Mouse (Mus musculus) megakaryocyte-erythroid progenitor cell, adult 5-6 weeks (primary cell): ENCODE measurements around the gene Olfr1438-ps1. TPM values are rescaled to one million over a fixed set of nuclear protein-coding genes. Genes with fewer than 3 reads are reported as not detected.
"Not testable (repeated sequence)": the region's sequence is repeated elsewhere in the genome, so short reads cannot be mapped to it uniquely, and the experiment has no call there.

Source experiments
- ATAC-seq: replicated peaks from 2 replicates; pipeline ENCODE4 v1.8.0; 2016; ENCODE audit warnings: mild to moderate bottlenecking, inconsistent platforms; ENCODE audit not compliant: severe bottlenecking, poor library complexity, low FRiP score, low TSS enrichment
- total RNA-seq, 2 experiments: library from RNA; stranded (forward) in 1 of 2; stranded (reverse) in 1 of 2; fragments of 200-1000, 215-1000 nt in 1 of 2; fragments of >200 nt in 1 of 2; fragmentation: Nextera tagmentation in 1 of 2; gene quantifications; 2 replicates each; pipeline ENCODE4 v1.2.3; 2014 to 2017

Olfr1438-ps1 gene
- not detected in 2 replicates for total RNA-seq (2014; fragmentation: Nextera tagmentation)
- total RNA-seq (2017) = not detected in 2 replicates

DNA sequence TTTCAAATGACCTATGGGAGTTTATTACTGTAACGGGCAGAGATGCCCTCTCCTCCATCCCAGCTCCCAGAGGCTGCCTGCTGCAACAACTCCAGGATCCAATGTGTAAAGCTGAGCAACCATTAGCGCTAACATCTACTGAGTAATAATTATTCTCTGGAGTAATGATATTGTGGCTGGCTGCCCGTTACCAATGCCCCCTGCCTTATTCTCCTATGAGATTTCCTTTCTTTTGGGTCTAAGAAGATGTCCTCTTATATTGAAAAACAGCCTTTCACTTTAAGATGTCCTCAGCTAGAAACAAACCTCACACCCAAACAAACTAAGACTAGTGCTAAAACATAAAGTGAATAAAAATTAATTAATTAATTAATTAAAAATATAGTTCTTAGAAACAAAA is at the start of gene Olfr1438-ps1:
Gene Olfr1438-ps1 (minus strand): TSS at position 101 of the 400 bp plus-strand sequence.
- ATAC-seq = no peak

DNA sequence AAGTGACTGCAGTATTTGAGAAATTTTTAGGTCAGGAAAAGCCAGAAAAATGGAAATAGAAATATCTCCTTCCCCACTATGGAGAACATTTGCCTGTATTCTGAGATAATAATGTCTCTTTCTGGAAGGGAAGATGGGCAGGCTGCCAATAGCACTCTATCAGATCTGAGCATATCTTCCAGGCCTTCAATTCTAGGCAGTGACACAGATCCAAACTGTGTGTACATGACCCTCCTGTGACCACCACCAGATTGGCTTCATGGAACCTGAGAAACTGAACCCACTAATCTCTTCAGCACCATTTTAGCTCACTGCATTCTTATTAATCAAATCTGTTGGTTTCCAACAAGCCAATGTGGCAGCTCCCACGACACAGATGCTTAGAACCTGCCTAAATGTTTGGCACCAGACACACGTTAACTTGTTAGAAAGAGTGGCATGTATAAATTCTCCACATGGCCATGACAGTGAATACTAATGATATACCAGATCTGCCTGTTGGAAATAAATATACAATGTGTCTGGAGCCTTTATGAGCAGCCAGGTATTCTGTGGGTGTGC is 38.8 kb upstream of the Olfr1438-ps1 start:
- ATAC-seq = no peak

DNA sequence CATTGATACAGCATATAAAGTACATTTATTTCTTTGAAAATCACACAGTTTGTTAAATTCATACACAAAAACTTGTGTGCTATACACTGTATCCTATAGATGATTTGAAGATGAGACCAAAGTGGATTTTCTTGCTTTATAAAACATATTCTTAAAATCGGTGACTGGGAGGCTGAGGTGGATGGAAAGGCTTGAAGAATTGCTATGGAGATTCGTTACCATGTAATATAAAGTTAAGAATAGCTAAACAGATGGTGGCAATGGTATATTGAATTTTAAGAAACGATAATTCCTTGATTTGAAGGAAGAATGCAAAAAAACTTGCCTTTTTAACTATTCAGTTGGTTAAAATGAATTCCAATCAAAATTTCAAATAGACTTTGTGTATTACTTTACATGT is 37.3 kb upstream of the Olfr1438-ps1 start:
- ATAC-seq = no peak

DNA sequence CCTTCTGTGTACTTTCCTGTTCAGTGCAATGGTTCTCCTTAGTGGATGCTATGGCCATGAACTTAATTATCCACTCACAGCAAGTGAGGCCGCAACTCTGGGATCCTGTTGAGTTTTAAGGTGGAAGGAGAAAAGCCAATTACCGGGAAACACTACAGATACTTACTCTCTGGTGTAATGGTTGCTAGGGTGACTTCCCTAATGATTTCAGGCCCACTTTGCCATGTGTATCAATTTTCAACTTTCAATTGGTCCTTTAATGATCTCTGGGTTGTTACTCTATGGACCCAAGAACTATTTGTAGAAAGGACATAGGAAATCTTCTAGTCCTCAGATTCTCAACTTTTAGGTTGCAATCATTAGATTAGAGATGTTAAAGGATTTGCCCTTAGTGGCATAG is 10.7 kb downstream of the Olfr1438-ps1 start, which contains the start of gene Olfr1437:
Gene Olfr1437 (minus strand): TSS at position 101 of the 400 bp plus-strand sequence.
- ATAC-seq = no peak

DNA sequence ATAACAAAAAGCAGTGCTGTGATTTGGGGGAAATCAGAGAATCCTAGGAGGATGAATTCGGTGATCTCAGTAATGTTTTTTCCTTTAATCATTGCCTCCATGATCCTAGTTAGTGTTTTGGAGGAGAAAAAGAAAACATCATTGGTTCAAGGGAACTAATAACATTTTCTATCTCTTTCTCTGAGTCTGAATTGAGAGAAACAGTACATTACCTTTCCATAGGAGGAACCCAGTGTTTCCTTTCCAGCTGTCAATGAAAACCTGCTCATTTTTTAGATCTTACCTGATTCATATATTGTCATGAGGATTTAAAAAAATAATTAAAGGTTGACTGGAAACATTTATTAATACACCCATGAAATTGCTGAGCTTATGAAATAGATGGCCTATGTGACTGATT is 36.7 kb downstream of the Olfr1438-ps1 start, which contains the start of gene Olfr1436:
Gene Olfr1436 (minus strand): TSS at position 101 of the 400 bp plus-strand sequence.
- not testable (repeated sequence) for ATAC-seq

DNA sequence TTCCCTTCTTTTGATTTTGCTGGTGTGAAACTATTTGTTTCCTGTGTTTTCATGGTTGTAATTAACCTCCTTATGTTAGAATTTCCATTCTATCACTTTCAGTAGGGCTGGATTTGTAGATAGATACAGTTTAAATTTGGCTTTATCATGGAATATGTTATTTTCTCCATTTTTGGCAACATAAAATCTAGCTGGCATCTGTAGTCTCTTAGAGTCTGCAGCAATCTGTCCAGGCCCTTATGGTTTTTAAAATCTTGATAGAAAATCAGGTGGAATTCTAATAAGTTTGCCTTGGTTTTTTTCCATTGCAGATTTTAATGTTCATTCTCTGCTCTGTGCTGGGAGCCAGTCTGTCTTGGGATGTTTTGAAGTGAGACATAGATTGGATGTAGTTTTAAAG is 42.7 kb downstream of the Olfr1438-ps1 start:
- ATAC-seq = no peak

DNA sequence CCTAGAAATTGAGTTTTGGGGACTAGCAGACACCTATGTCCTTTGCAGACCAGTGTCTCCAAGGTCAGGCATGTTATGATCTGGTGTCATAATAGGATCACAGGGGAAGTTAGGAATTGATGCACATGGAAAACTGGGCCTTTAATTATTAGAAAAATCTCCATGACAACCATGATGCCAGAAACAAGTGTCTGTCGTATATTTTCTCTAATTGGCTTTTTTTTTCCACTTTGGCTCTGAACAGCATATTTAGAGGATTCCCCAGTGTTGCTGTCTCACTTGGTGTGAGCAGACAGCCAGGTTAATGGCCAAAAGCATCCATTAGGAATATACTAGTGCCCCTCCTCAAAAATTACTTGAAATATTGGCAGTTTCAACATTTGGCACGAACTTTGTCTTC is 56.2 kb downstream of the Olfr1438-ps1 start, which contains the start of gene Olfr1434:
Gene Olfr1434 (plus strand): TSS at position 301 of the 400 bp plus-strand sequence.
- no peak for ATAC-seq

Other genes starting within 250 kb of the Olfr1438-ps1 start
- not detected in 2 replicates for gene Olfr1426, start 243.9 kb downstream of the Olfr1438-ps1 start, total RNA-seq (2014; fragmentation: Nextera tagmentation)
- gene Olfr1426, start 243.9 kb downstream of the Olfr1438-ps1 start, total RNA-seq (2017) = not detected in 2 replicates
- not detected in 2 replicates for gene Olfr1427, start 232.6 kb downstream of the Olfr1438-ps1 start, total RNA-seq (2014; fragmentation: Nextera tagmentation)
- gene Olfr1427, start 232.6 kb downstream of the Olfr1438-ps1 start, total RNA-seq (2017) = not detected in 2 replicates
- gene Olfr1428, start 220.0 kb downstream of the Olfr1438-ps1 start, total RNA-seq (2014; fragmentation: Nextera tagmentation) = not detected in 2 replicates
- not detected in 2 replicates for gene Olfr1428, start 220.0 kb downstream of the Olfr1438-ps1 start, total RNA-seq (2017)
- gene Olfr76, start 212.7 kb downstream of the Olfr1438-ps1 start, total RNA-seq (2014; fragmentation: Nextera tagmentation) = not detected in 2 replicates
- not detected in 2 replicates for gene Olfr76, start 212.7 kb downstream of the Olfr1438-ps1 start, total RNA-seq (2017)
- gene Olfr1555-ps1, start 165.8 kb downstream of the Olfr1438-ps1 start, total RNA-seq (2014; fragmentation: Nextera tagmentation) = not detected in 2 replicates
- not detected in 2 replicates for gene Olfr1555-ps1, start 165.8 kb downstream of the Olfr1438-ps1 start, total RNA-seq (2017)
- gene Olfr1431, start 135.3 kb downstream of the Olfr1438-ps1 start, total RNA-seq (2014; fragmentation: Nextera tagmentation) = not detected in 2 replicates
- not detected in 2 replicates for gene Olfr1431, start 135.3 kb downstream of the Olfr1438-ps1 start, total RNA-seq (2017)
- gene Olfr1432, start 103.3 kb downstream of the Olfr1438-ps1 start, total RNA-seq (2014; fragmentation: Nextera tagmentation) = not detected in 2 replicates
- not detected in 2 replicates for gene Olfr1432, start 103.3 kb downstream of the Olfr1438-ps1 start, total RNA-seq (2017)
- not detected in 2 replicates for gene Olfr262, start 94.3 kb downstream of the Olfr1438-ps1 start, total RNA-seq (2014; fragmentation: Nextera tagmentation)
- gene Olfr262, start 94.3 kb downstream of the Olfr1438-ps1 start, total RNA-seq (2017) = not detected in 2 replicates
- not detected in 2 replicates for gene Olfr235, start 74.9 kb downstream of the Olfr1438-ps1 start, total RNA-seq (2014; fragmentation: Nextera tagmentation)
- gene Olfr235, start 74.9 kb downstream of the Olfr1438-ps1 start, total RNA-seq (2017) = not detected in 2 replicates
- not detected in 2 replicates for gene Olfr1434, start 56.1 kb downstream of the Olfr1438-ps1 start, total RNA-seq (2014; fragmentation: Nextera tagmentation)
- gene Olfr1434, start 56.1 kb downstream of the Olfr1438-ps1 start, total RNA-seq (2017) = not detected in 2 replicates
- gene Olfr1436, start 36.8 kb downstream of the Olfr1438-ps1 start, total RNA-seq (2014; fragmentation: Nextera tagmentation) = not detected in 2 replicates
- gene Olfr1436, start 36.8 kb downstream of the Olfr1438-ps1 start, total RNA-seq (2017) = not detected in 2 replicates
- gene Olfr1437, start 10.8 kb downstream of the Olfr1438-ps1 start, total RNA-seq (2014; fragmentation: Nextera tagmentation) = not detected in 2 replicates
- not detected in 2 replicates for gene Olfr1437, start 10.8 kb downstream of the Olfr1438-ps1 start, total RNA-seq (2017)
- gene Olfr1440, start 51.4 kb upstream of the Olfr1438-ps1 start, total RNA-seq (2014; fragmentation: Nextera tagmentation) = not detected in 2 replicates
- not detected in 2 replicates for gene Olfr1440, start 51.4 kb upstream of the Olfr1438-ps1 start, total RNA-seq (2017)
- not detected in 2 replicates for gene Olfr1441, start 81.5 kb upstream of the Olfr1438-ps1 start, total RNA-seq (2014; fragmentation: Nextera tagmentation)
- not detected in 2 replicates for gene Olfr1441, start 81.5 kb upstream of the Olfr1438-ps1 start, total RNA-seq (2017)
- not detected in 2 replicates for gene Pfpl, start 92.0 kb upstream of the Olfr1438-ps1 start, total RNA-seq (2014; fragmentation: Nextera tagmentation)
- gene Pfpl, start 92.0 kb upstream of the Olfr1438-ps1 start, total RNA-seq (2017) = not detected in 2 replicates
- 1.4 and 2.4 TPM in 2 replicates for gene Mpeg1, start 124.9 kb upstream of the Olfr1438-ps1 start, total RNA-seq (2014; fragmentation: Nextera tagmentation)
- gene Mpeg1, start 124.9 kb upstream of the Olfr1438-ps1 start, total RNA-seq (2017) = 2.6 and 5.4 TPM in 2 replicates
- 0.77 TPM in 1 of 2 replicates, not detected in the other for gene Dtx4, start 165.5 kb upstream of the Olfr1438-ps1 start, total RNA-seq (2014; fragmentation: Nextera tagmentation)
- gene Dtx4, start 165.5 kb upstream of the Olfr1438-ps1 start, total RNA-seq (2017) = 0.46 TPM in 1 of 2 replicates, not detected in the other
- 52.2 and 72.8 TPM in 2 replicates for gene Fam111a, start 209.8 kb upstream of the Olfr1438-ps1 start, total RNA-seq (2014; fragmentation: Nextera tagmentation)
- gene Fam111a, start 209.8 kb upstream of the Olfr1438-ps1 start, total RNA-seq (2017) = 118 and 128 TPM in 2 replicates